Mouse (Mus musculus): Measurements from ENCODE around the gene Olfr642.

DNA sequence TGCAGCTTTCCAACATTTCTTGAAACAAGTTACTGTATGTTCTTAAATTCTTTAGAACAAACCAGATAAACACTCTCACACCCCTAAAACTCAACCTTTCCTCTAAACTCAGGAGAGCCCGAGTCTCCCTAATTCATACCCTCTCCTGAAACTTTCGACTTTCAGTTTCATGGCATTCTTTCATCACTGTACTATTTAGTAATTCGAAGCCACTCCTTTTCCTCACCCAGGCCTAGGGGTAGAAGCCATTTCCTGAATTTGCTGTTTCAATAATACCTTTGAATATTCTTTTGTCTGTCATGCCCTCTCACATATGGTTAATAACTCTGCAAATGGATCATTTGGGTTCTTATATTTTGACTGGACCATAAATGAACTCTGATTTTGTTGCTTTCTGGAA, 25.5 kb downstream of the Olfr642 start:
- TF ChIP-seq POLR2A (IDR thresholded peaks at IDR 0.05; ENCODE audit: insufficient read depth, low read depth, low read length) (no peak), CTCF (IDR thresholded peaks at IDR 0.05; ENCODE audit: insufficient read depth, low read depth, low read length) (no peak)
